Mouse (Mus musculus) kidney, adult 18-20 months (tissue): ENCODE measurements around the gene Tmem167.

Experiments used
- DNase-seq: peaks from one replicate; pipeline ENCODE4 v3.0.0; 2021

Gene Tmem167

DNA sequence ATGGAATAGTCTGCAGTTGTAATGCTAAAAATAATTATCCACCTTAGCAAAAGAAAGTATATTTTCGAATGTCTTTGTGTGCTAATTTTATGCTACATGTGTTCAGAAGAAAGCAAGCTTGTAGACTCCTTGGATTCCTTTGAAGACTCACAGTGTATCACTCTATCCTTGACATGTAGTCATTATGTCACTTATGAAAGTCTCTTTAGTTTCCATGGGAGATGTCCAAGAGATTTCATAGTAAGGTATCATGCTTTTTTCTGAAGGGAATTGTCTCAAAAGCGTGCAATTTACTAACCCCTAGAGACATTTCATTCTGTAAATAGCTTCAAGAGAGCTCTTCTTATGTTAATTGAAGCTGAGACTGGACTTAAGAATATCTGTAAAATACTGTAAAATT, 97.8 kb downstream of the Tmem167 start:
- no peak for DNase-seq

DNA sequence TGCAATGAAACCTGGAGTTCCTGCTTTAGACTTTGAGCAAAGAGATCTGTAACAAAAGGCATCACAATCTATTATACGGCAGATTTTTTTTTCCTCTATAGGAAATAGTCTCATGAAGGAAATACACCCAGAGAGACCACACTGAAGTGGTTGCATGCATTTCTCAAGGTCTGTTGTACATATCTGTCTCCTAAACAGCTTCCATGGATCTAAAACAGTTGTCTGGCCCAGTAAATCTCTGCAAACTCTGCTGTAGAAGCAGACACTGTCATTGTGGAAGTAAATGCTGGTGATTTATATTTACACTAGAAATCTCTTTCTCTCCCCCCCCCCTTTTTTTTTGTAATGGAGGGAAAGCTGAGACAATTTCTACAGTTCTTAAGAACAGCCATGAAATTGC, 99.1 kb downstream of the Tmem167 start:
- no peak for DNase-seq

DNA sequence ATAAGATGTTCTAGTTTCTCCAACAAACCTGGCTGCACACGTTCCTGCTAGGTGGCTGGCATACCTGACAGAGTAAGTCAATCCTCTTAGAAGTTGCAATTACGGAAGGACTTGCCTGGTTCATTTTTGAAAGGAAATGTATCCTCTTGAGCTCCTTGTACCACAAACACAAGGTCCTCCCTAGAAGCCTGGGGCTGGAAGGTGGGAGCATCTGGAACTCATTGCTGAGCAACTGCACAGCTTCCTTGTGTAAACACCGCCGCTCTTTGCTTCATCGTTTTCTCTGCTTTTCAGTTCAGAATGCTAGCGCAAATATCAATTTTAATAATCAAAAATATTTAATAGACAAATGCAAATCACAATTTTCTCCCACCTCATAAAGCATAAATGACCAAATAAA, 102.9 kb downstream of the Tmem167 start:
- no peak for DNase-seq
